Mouse (Mus musculus) MEL-GATA-1-ER (cell line): ENCODE measurements around the gene Olfr485.
"Not testable (repeated sequence)": the region's sequence is repeated elsewhere in the genome, so short reads cannot be mapped to it uniquely, and the experiment has no call there.

Source experiments
- DNase-seq: peaks from one replicate; pipeline ENCODE4 v3.0.0-alpha.2; 2012; ENCODE audit warnings: low read depth; ENCODE audit errors: extremely low read depth

The Olfr485 gene

DNA sequence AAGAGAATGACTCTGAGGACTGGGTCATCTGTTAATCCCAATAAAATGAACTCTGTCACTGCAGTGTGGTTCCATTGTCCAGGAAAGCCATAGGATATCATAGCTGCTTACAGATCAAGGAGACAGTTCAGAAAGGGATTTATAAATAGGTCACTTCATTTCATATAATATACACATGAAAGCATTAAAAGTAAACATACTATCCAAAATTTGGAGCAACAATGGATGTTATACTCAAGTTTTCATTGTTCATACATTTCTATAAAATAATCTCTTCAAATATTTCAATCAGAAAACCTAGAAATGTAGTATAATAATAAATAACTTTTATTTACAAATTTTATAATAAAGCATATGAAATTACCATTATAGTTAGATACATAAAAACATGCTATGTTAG is at the start of gene Olfr485:
Gene Olfr485 (minus strand): TSS at position 101 of the 400 bp plus-strand sequence.
- no peak for DNase-seq

DNA sequence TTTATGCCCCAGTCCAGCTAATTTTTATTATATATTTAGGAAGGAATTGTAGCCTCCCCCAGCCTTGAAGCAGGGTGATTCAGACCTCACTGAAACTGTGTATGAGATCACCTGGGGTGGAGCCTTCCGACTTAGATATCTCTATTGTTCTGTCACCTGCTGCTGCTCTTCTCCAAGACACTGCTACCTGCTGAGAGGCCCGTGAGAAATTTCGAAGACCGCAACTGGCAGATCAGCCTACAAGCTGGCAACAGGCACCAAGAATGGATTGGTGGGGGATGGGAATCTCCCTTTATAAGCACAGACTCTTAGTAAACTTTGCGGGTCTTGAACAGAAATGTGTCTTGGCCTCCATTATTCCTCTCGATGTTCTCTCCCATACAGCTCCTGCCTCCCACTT is 37.3 kb upstream of the Olfr485 start:
- no peak for DNase-seq

DNA sequence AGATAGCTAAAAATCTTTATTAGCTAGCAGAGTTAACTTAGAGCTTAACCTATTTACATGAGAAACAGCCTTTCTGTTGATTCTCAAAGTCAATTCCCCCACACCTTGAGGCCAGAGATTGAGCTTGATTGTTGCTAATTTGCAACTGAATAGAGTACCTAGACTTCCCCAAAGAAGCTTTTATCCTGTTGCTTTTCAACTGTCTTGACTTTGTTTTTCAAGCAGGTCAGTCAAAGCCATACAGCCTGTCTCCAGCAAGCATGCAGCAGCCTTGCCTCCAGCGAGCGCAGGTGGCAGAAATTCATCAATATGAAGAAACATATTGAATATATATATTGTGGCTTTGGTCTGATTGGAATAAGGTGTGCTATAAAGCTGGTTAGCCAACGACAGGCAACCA is 36.7 kb upstream of the Olfr485 start:
- DNase-seq: not testable (repeated sequence)

DNA sequence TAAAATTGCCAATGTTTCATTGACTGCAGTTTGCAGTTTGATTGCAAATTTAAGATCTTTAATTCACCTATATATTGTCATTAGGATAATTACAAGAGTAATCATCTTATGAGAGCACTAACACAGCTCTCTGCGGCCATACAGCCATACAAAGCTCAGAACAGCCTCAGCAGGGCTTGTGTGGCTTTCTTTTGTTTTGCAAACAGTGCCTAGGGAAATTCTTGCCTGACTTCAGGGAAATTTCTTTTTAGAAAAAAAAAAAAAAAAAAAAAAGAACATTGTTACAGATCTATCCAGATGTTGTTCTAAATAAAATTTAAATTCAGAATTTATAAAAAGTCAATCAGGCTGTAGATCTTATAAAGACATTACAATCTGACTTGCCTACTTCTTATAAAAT is 33.0 kb upstream of the Olfr485 start:
- not testable (repeated sequence) for DNase-seq

DNA sequence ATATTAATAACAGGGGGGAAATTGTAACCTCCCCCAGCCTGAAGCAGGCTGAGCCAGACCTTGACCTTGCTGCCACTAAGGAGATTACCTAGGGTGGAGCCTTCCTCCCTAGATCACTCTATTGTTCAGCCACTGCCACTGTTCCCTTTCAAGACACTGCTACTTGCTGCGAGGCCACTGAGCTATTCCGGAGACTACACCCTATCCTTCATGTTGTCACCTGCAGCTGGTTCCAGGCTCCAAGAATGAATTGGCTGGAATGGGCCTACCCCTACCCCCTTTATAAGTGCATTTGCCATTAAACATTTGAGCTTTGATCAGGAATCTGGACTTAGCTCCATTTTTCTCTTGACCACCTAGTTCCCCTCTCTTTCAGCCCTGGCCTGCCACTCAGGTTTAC is 31.5 kb upstream of the Olfr485 start:
- DNase-seq: not testable (repeated sequence)

DNA sequence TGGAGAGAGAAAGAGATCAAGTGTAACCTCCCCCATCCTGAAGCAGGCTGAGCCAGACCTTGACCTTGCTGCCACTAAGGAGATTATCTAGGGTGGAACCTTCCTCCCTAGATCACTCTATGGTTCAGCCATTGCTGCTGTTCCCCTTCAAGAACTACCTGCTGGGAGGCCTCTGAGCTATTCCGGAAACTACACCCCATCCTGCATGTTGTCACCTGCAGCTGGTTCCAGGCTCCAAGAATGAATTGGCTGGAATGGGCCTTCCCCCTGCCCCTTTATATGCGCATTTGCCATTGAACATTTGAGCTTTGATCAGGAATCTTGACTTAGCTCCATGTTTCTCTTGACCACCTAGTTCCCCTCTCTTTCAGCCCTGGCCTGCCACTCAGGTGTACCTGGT is 25.6 kb upstream of the Olfr485 start:
- not testable (repeated sequence) for DNase-seq

DNA sequence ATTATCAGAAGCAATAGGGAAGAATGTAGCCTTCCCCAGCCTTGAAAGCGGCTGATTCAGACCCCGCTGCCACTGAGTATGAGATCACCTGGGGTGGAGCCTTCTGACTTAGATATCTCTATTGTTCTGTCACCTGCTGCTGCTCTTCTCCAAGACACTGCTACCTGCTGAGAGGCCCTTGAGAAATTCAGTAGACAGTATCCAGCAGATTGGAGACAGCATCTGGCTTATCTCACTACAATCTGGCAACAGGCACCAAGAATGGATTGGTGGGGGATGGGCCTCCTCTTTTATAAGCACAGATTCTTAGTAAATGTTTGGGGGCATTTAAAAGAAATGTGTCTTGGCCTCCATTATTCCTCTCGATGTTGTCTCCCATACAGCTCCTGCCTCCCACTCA is 24.7 kb upstream of the Olfr485 start:
- not testable (repeated sequence) for DNase-seq

DNA sequence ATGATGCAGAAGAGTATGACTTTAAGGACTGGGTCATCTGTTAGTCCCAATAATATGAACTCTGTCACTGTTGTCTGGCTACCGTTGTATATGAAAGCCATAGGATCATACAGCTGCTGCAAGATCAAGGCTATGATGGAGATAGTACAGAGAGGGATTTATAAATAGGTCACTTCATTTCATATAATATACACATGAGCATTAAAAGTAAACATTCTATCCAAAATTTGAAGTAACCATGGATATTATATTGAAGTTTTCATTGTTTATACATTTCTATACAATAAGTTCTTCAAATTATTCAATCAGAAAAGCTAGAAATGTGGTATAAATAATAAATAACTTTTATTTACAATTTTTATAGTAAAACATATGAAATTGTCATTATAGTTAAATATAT is 13.0 kb upstream of the Olfr485 start, which contains the start of gene Olfr486:
Gene Olfr486 (minus strand): TSS at position 101 of the 400 bp plus-strand sequence.
- DNase-seq: not testable (repeated sequence)

DNA sequence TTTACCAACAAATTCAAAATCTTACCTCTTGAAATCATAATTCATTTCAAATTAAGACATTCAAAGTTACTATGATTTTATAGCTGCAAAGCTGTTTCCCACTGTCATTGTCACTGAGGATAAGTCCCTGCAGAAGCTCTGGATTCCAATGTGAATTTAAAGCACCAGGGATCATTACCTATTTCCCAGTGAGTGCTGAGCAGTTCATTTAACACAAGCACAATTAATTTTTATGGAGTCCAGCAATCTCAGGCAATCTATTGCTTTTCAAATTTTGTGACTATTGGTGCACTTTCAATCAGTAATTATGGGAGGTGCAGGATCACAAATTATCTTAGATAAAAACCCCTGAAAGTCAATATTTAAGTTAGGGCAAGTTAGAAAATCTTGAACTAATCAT is 32.3 kb downstream of the Olfr485 start, which contains the start of gene Olfr484:
Gene Olfr484 (minus strand): TSS at position 101 of the 400 bp plus-strand sequence.
- no peak for DNase-seq

DNA sequence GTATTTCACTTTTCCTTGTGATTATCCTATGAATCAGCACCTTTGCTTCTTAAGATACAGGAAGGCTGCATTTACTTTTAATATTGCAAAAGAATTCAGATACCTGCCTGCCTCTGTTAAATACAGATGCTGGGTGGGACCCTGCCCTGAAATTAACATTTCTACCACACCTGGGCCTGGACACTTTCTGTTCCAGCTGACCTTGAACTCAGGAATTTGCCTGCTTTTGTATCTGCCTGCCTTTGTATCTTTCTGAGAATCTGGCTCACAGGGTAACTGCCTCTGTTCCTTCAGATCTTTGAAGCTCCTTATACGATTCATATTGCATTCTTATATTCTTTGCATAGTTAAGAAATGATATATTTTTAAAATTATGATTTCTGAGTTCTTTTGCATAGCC is 38.3 kb downstream of the Olfr485 start:
- DNase-seq: no peak

DNA sequence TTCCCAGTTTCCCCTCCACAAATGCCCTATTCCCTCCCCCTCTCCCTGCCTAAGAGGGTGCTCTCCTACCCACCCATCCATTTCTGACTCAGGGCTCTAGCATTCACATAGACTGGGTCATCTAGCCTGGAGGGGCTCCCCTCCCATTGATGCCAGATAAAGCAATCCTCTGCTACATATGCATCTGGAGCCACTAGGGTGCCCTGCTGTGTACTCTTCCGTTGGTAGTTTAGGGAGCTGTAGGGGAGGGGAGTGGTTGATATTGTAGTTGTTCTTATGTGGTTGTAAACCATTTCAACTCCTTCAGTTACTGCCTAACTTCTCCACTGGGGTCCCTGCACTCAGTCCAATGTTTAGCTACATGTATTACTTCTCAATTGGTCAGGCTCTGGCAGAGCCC is 39.0 kb downstream of the Olfr485 start:
- no peak for DNase-seq
